19 mouse cellular contexts compared by ENCODE assay signal in genomic region chr17:80120396-80120795, GRCm38 (mm10).
"Had no signal": no experiment of that assay in that cellular context is flagged by ENCODE, and none has a peak within 500 bp of the region (broad histone marks: within the 10 kb centered on the region; RNA-seq: fewer than 3 reads in every experiment).

No protein-coding gene starts in this region.

- H3K27ac ChIP-seq: liver, embryonic 13.5 days; liver, embryonic 15.5 days; lung, embryonic 15.5 days; midbrain, embryonic 10.5 days; midbrain, embryonic 13.5 days; neural tube, embryonic 13.5 days; neural tube, embryonic 15.5 days; stomach, embryonic 15.5 days; stomach, postnatal 0 days had no signal

- H3K4me3 ChIP-seq: liver, embryonic 13.5 days; liver, embryonic 15.5 days; lung, embryonic 15.5 days; midbrain, embryonic 10.5 days; midbrain, embryonic 13.5 days; myocyte; neural tube, embryonic 13.5 days; neural tube, embryonic 15.5 days; stomach, embryonic 15.5 days had no signal

- ATAC-seq: liver, postnatal 0 days; lung, postnatal 0 days; midbrain, embryonic 13.5 days; midbrain, embryonic 16.5 days had no signal

- H3K4me1 ChIP-seq: liver, embryonic 15.5 days; midbrain, embryonic 10.5 days; midbrain, embryonic 13.5 days; neural tube, embryonic 13.5 days; neural tube, embryonic 15.5 days; stomach, embryonic 15.5 days had no signal

- H3K36me3 ChIP-seq: liver, embryonic 13.5 days; liver, embryonic 15.5 days; lung, embryonic 15.5 days; midbrain, embryonic 10.5 days; midbrain, embryonic 13.5 days; neural tube, embryonic 13.5 days; neural tube, embryonic 15.5 days; stomach, embryonic 15.5 days had no signal

- DNase-seq: liver, embryonic 13.5 days; liver, postnatal 0 days; lung, adult 2 months; lung, postnatal 14 days; lung, postnatal 4 days; right cerebral cortex, postnatal 14 days; thymus, adult 2 months; thymus, postnatal 36 days had no signal

- H3K27me3 ChIP-seq: liver, embryonic 13.5 days; liver, embryonic 15.5 days; lung, embryonic 15.5 days; midbrain, embryonic 13.5 days; neural tube, embryonic 13.5 days; neural tube, embryonic 15.5 days; stomach, embryonic 15.5 days had no signal

- H3K4me2 ChIP-seq: liver, embryonic 13.5 days; liver, embryonic 15.5 days; lung, embryonic 15.5 days; midbrain, embryonic 13.5 days; neural tube, embryonic 13.5 days; neural tube, embryonic 15.5 days; stomach, embryonic 15.5 days had no signal

- H3K9me3 ChIP-seq: liver, embryonic 13.5 days; liver, embryonic 15.5 days; lung, embryonic 15.5 days; midbrain, embryonic 10.5 days; midbrain, embryonic 13.5 days; neural tube, embryonic 13.5 days; neural tube, embryonic 15.5 days; stomach, embryonic 15.5 days had no signal

- H3K9ac ChIP-seq: liver, embryonic 13.5 days; liver, embryonic 15.5 days; liver, postnatal 0 days; lung, embryonic 15.5 days; midbrain, embryonic 13.5 days; neural tube, embryonic 13.5 days; neural tube, embryonic 15.5 days; stomach, embryonic 15.5 days had no signal
